Mouse (Mus musculus): ENCODE measurements around the gene 4930513O06Rik. TPM values are rescaled to one million over a fixed set of nuclear protein-coding genes. Genes with fewer than 3 reads are reported as not detected.

The 4930513O06Rik gene
- polyA plus RNA-seq (2012; rRNA removed), result not detected in 2 replicates

DNA sequence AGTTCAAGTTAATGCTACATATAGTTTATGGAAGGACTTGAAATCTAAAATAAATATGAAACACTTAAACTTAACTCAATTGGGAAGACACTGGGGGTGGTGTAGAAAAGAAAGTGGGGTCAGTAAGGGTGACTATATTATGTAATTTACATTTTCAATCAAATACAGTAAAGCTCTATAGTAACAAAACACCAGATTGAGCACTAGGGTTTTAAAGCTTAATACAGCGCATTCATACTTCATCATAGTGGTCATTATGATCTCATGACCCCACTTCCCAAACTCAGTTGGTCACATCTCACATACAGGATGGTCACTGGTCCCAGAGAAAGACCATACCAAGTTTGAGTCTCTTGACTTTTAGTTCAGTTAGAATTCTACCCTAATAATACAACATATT is at the start of gene 4930513O06Rik:
4930513O06Rik (plus strand) TSS at position 301 of the 400 bp plus-strand sequence.

GRCm38 (mm10) chrX:139085077-139085476 is 966 bp upstream of the 4930513O06Rik start, which contains the start of gene Serpina7:
Gene Serpina7, minus strand, starts transcription at chrX:139085236.

Other genes with a start within 250 kb of the 4930513O06Rik start
- 2.3 and 11.9 TPM in 2 replicates for gene Nrk, start 171.8 kb upstream of the 4930513O06Rik start, polyA plus RNA-seq (2012; rRNA removed)
- 0.04 and 0.10 TPM in 2 replicates for gene Serpina7, start 1.0 kb upstream of the 4930513O06Rik start, polyA plus RNA-seq (2012; rRNA removed)
- gene 4933428M09Rik, start 93.0 kb downstream of the 4930513O06Rik start, polyA plus RNA-seq (2012; rRNA removed), result not detected in 2 replicates
- gene Mum1l1, start 123.8 kb downstream of the 4930513O06Rik start, polyA plus RNA-seq (2012; rRNA removed), result 6.4 and 13.4 TPM in 2 replicates
- gene Trap1a, start 247.4 kb downstream of the 4930513O06Rik start, polyA plus RNA-seq (2012; rRNA removed), result 0.32 and 0.74 TPM in 2 replicates

All from central nervous system, embryonic 11.5 days (tissue).